Mouse (Mus musculus): ENCODE measurements around the gene Ufsp2. TPM values are rescaled to one million over a fixed set of nuclear protein-coding genes. Genes with fewer than 3 reads are reported as not detected.
A peak's percentile ranks its signal among the peaks of the same experiment; 100 is the strongest.

Gene Ufsp2
- polyA plus RNA-seq, 1 experiment from 2014 or later: 59.6 TPM

DNA sequence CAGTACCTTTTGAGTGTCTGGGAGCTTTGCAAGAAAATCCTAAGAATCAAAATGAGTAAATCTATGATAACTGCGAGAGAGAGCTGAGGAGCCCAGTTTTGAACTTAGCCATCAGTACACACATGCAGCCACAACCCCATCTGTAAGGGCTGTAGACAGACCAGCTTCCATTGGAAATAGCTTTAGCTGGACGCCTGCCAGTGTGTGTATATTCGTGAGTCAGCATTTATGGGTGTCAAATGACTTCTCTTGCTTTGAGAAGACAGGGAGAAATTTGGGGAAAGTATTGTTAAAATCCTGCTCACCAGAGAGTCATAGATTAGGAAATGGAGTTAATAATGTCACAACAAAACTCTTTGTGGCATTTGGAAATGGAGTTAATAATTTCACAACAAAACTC lies 11.3 kb downstream of the Ufsp2 start:
- Histone ChIP-seq H3K36me3 (ENCODE audit: control insufficient read depth, insufficient read depth, low read length) (no peaks in the 10 kb centered on the region; the same call in 1 of the 2 replicates), H3K9me3 (ENCODE audit: control insufficient read depth, low read length) (no peaks in the 10 kb centered on the region)

GRCm38 (mm10) chr8:45988189-45988588 lies 12.9 kb downstream of the Ufsp2 start:
- Histone ChIP-seq H3K4me1 (ENCODE audit: control insufficient read depth, insufficient read depth, low read length) (no peaks in the 10 kb centered on the region), H3K36me3 (ENCODE audit: control insufficient read depth, insufficient read depth, low read length) (no peaks in the 10 kb centered on the region; the same call in 1 of the 2 replicates), H3K27me3 (ENCODE audit: control insufficient read depth, insufficient read depth, low read length) (no peaks in the 10 kb centered on the region), H3K9ac (ENCODE audit: low read length) (no peak overlapping the region), H3K27ac (replicated peaks; ENCODE audit: low read depth, low read length) (no peak overlapping the region), H3K4me2 (ENCODE audit: low read depth, severe bottlenecking) (no peak overlapping the region), H3K4me3 (ENCODE audit: low read depth, low read length) (no peak overlapping the region), H3K9me3 (ENCODE audit: control insufficient read depth, low read length) (no peaks in the 10 kb centered on the region)
- DNase-seq (ENCODE audit: low spot score): no peak
- 55% methylated on average over 2 of the region's 2 CpGs for WGBS
- no peak for ATAC-seq (ENCODE audit: insufficient number of reproducible peaks, low FRiP score, low TSS enrichment, low read depth)

More for the DNA sequence above, 11.3 kb downstream of the Ufsp2 start:
- WGBS: 78% methylated on average over 3 of the region's 3 CpGs
- H3K4me3 ChIP-seq (ENCODE audit: low read depth, low read length): no peak overlapping the region
- no peak overlapping the region for H3K9ac ChIP-seq (ENCODE audit: low read length)
- DNase-seq (ENCODE audit: low spot score) (no peak), ATAC-seq (ENCODE audit: insufficient number of reproducible peaks, low FRiP score, low TSS enrichment, low read depth) (no peak)
- H3K4me1 ChIP-seq (ENCODE audit: control insufficient read depth, insufficient read depth, low read length): no peaks in the 10 kb centered on the region
- H3K27me3 ChIP-seq (ENCODE audit: control insufficient read depth, insufficient read depth, low read length): no peaks in the 10 kb centered on the region
- no peak overlapping the region for H3K27ac ChIP-seq (replicated peaks; ENCODE audit: low read depth, low read length)
- no peak overlapping the region for H3K4me2 ChIP-seq (ENCODE audit: low read depth, severe bottlenecking)

- H3K4me1 ChIP-seq (ENCODE audit: control insufficient read depth, insufficient read depth, low read length): no peaks in the 10 kb centered on the region
- no peaks in the 10 kb centered on the region for H3K9me3 ChIP-seq (ENCODE audit: control insufficient read depth, low read length)
- no peak overlapping the region for H3K27ac ChIP-seq (replicated peaks; ENCODE audit: low read depth, low read length)
- DNase-seq (ENCODE audit: low spot score): no peak
- H3K4me2 ChIP-seq (ENCODE audit: low read depth, severe bottlenecking): no peak overlapping the region
- no peak overlapping the region for H3K9ac ChIP-seq (ENCODE audit: low read length)
- no peaks in the 10 kb centered on the region for H3K27me3 ChIP-seq (ENCODE audit: control insufficient read depth, insufficient read depth, low read length)
- no peak for ATAC-seq (ENCODE audit: insufficient number of reproducible peaks, low FRiP score, low TSS enrichment, low read depth)
- H3K4me3 ChIP-seq (ENCODE audit: low read depth, low read length): no peak overlapping the region
- WGBS: 94% methylated on average over 4 of the region's 4 CpGs
- no peaks in the 10 kb centered on the region; the same call in 1 of the 2 replicates for H3K36me3 ChIP-seq (ENCODE audit: control insufficient read depth, insufficient read depth, low read length)
These were observed 15.4 kb downstream of the Ufsp2 start for GRCm38 (mm10) chr8:45990631-45991310.

DNA sequence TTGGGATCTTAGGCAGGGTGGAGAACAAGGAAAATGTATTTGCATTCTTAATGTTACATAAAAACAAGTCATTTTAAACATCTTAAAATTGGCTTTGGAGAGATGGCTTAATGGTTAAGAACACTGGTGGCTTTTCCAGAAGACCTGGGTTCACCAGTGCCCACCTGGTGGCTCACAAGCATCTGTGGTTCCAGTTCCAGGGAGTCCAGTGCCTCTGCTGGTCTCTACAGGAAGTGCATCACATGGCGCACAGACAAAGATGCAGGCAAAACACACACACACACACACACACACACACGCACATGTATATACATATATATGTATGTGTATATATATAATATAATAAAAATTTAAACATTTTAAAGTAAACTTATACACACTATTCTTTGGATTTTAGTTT lies 18.8 kb downstream of the Ufsp2 start:
- no peak overlapping the region for H3K27ac ChIP-seq (replicated peaks; ENCODE audit: low read depth, low read length)
- H3K4me1 ChIP-seq (ENCODE audit: control insufficient read depth, insufficient read depth, low read length): peaks cover 2% of the 10 kb centered on the region; the same call in 1 of the 2 replicates
- no peak overlapping the region for H3K4me3 ChIP-seq (ENCODE audit: low read depth, low read length)
- no peaks in the 10 kb centered on the region for H3K27me3 ChIP-seq (ENCODE audit: control insufficient read depth, insufficient read depth, low read length)
- no peak overlapping the region for H3K4me2 ChIP-seq (ENCODE audit: low read depth, severe bottlenecking)
- no peaks in the 10 kb centered on the region for H3K9me3 ChIP-seq (ENCODE audit: control insufficient read depth, low read length)
- no peaks in the 10 kb centered on the region; the same call in 1 of the 2 replicates for H3K36me3 ChIP-seq (ENCODE audit: control insufficient read depth, insufficient read depth, low read length)
- DNase-seq (ENCODE audit: low spot score) (no peak), ATAC-seq (ENCODE audit: insufficient number of reproducible peaks, low FRiP score, low TSS enrichment, low read depth) (no peak)
- no peak overlapping the region for H3K9ac ChIP-seq (ENCODE audit: low read length)
- 98% methylated on average over 2 of the region's 2 CpGs for WGBS

GRCm38 (mm10) chr8:45995576-45995975 lies 20.2 kb downstream of the Ufsp2 start:
- no peaks in the 10 kb centered on the region for H3K27me3 ChIP-seq (ENCODE audit: control insufficient read depth, insufficient read depth, low read length)
- H3K36me3 ChIP-seq (ENCODE audit: control insufficient read depth, insufficient read depth, low read length): no peaks in the 10 kb centered on the region; the same call in 1 of the 2 replicates
- H3K9ac ChIP-seq (ENCODE audit: low read length): no peak overlapping the region
- no peaks in the 10 kb centered on the region for H3K9me3 ChIP-seq (ENCODE audit: control insufficient read depth, low read length)
- ATAC-seq (ENCODE audit: insufficient number of reproducible peaks, low FRiP score, low TSS enrichment, low read depth): no peak
- no peak overlapping the region for H3K4me2 ChIP-seq (ENCODE audit: low read depth, severe bottlenecking)
- H3K4me3 ChIP-seq (ENCODE audit: low read depth, low read length): no peak overlapping the region
- 85% methylated on average over 3 of the region's 3 CpGs for WGBS
- no peak for DNase-seq (ENCODE audit: low spot score)
- H3K27ac ChIP-seq (replicated peaks; ENCODE audit: low read depth, low read length): no peak overlapping the region
- peaks cover 8% of the 10 kb centered on the region; the same call in 1 of the 2 replicates for H3K4me1 ChIP-seq (ENCODE audit: control insufficient read depth, insufficient read depth, low read length)

DNA sequence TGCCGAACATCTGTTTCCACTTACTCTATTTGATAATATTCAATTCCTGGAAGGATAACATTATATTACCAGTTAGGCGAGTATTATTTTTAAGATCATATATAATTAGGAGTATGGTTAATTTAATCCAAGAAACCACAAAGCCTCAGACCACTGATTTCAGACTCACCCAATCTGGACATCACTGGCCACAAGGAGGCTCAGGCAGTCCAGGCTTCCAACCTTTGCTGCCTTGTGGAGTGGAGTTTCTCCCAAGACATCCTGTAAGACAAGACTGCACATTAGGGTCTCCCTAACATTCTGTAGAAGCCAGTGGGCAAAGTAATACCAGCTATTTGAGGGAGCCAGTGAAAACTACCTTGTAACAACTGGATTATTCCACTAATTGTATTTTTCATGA lies 22.9 kb downstream of the Ufsp2 start:
- WGBS: 90% methylated on average over 2 of the region's 2 CpGs
- no peak overlapping the region for H3K27ac ChIP-seq (replicated peaks; ENCODE audit: low read depth, low read length)
- no peak overlapping the region for H3K4me2 ChIP-seq (ENCODE audit: low read depth, severe bottlenecking)
- H3K9ac ChIP-seq (ENCODE audit: low read length): no peak overlapping the region
- DNase-seq (ENCODE audit: low spot score): no peak
- no peak for ATAC-seq (ENCODE audit: insufficient number of reproducible peaks, low FRiP score, low TSS enrichment, low read depth)
- H3K9me3 ChIP-seq (ENCODE audit: control insufficient read depth, low read length): no peaks in the 10 kb centered on the region
- no peak overlapping the region for H3K4me3 ChIP-seq (ENCODE audit: low read depth, low read length)
- no peaks in the 10 kb centered on the region; the same call in 1 of the 2 replicates for H3K36me3 ChIP-seq (ENCODE audit: control insufficient read depth, insufficient read depth, low read length)
- H3K27me3 ChIP-seq (ENCODE audit: control insufficient read depth, insufficient read depth, low read length): no peaks in the 10 kb centered on the region
- peaks cover 9% of the 10 kb centered on the region; the same call in 1 of the 2 replicates for H3K4me1 ChIP-seq (ENCODE audit: control insufficient read depth, insufficient read depth, low read length)

DNA sequence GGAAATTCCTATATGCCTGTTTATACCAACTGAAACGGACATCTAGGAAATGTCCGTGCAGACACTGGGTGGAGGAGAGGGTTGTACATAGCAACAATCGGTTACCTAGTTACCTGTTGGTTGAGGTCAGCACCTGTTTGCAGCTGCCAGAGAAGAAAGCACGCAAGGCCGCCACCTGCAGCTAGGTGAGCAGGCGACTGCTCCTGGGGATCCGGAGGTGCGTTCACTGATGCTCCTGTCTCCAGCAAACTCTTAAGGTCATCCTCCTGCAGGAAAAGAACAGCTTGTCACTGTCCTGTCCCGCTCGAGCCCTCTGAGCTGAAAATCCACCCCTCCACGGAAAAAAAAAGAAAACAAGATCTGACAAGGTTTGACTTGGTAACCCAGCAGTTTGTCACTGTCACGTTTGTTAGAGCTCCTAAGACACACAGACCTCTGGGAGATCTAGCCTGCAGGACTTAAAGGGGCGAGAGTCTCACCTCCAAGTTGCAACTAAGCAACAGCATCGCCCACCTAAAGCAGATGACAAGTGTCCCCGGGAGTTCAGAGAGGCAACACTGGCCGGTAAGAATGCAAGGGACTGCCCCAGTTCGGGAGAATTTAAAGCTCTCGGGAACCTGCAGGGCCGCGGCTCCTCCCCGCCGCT lies 23.9 kb downstream of the Ufsp2 start, which contains the start of gene Lrp2bp:
Gene Lrp2bp, plus strand, starts transcription at position 166 of the 646 bp plus-strand sequence.
- peak; percentile 44 for DNase-seq (ENCODE audit: low spot score)

GRCm38 (mm10) chr8:45999784-46000705 lies 24.7 kb downstream of the Ufsp2 start:
- peak; percentile 98 for DNase-seq (ENCODE audit: low spot score)
- peak overlapping the region; percentile 84 for H3K4me2 ChIP-seq (ENCODE audit: low read depth, severe bottlenecking)
- peak overlapping the region; percentile 92 for H3K27ac ChIP-seq (replicated peaks; ENCODE audit: low read depth, low read length)
- no peaks in the 10 kb centered on the region for H3K9me3 ChIP-seq (ENCODE audit: control insufficient read depth, low read length)
- WGBS: 7% methylated on average over 55 of the region's 55 CpGs
- peak overlapping the region; percentile 83 for H3K9ac ChIP-seq (ENCODE audit: low read length)
- peaks cover 9% of the 10 kb centered on the region; the same call in 1 of the 2 replicates for H3K4me1 ChIP-seq (ENCODE audit: control insufficient read depth, insufficient read depth, low read length)
- H3K36me3 ChIP-seq (ENCODE audit: control insufficient read depth, insufficient read depth, low read length): no peaks in the 10 kb centered on the region; the same call in 1 of the 2 replicates
- H3K4me3 ChIP-seq (ENCODE audit: low read depth, low read length): peak overlapping the region; percentile 43
- H3K27me3 ChIP-seq (ENCODE audit: control insufficient read depth, insufficient read depth, low read length): no peaks in the 10 kb centered on the region
- peak; percentile 99 for ATAC-seq (ENCODE audit: insufficient number of reproducible peaks, low FRiP score, low TSS enrichment, low read depth)

More for the DNA sequence above, 23.9 kb downstream of the Ufsp2 start, which contains the start of gene Lrp2bp:
- ATAC-seq (ENCODE audit: insufficient number of reproducible peaks, low FRiP score, low TSS enrichment, low read depth): 0 out of 2 replicates have a peak, but pooled peaks have one; percentile 7
- 3% methylated on average over 22 of the region's 22 CpGs for WGBS
- no peaks in the 10 kb centered on the region for H3K9me3 ChIP-seq (ENCODE audit: control insufficient read depth, low read length)
- H3K4me1 ChIP-seq (ENCODE audit: control insufficient read depth, insufficient read depth, low read length): peaks cover 9% of the 10 kb centered on the region; the same call in 1 of the 2 replicates
- H3K27ac ChIP-seq (replicated peaks; ENCODE audit: low read depth, low read length): peak within 1 kb of the TSS; percentile 92
- peak within 1 kb of the TSS; percentile 84 for H3K4me2 ChIP-seq (ENCODE audit: low read depth, severe bottlenecking)
- H3K4me3 ChIP-seq (ENCODE audit: low read depth, low read length): peak within 1 kb of the TSS; percentile 43
- H3K9ac ChIP-seq (ENCODE audit: low read length): peak within 1 kb of the TSS; percentile 83
- no peaks in the 10 kb centered on the region for H3K27me3 ChIP-seq (ENCODE audit: control insufficient read depth, insufficient read depth, low read length)
- H3K36me3 ChIP-seq (ENCODE audit: control insufficient read depth, insufficient read depth, low read length): no peaks in the 10 kb centered on the region; the same call in 1 of the 2 replicates
